Mouse (Mus musculus): Measurements from ENCODE around the gene Dctn2. TPM values are rescaled to one million over a fixed set of nuclear protein-coding genes. Genes with fewer than 3 reads are reported as not detected.

The Dctn2 gene
- polyA plus RNA-seq, 1 experiment from 2014 or later, result 110 TPM

DNA sequence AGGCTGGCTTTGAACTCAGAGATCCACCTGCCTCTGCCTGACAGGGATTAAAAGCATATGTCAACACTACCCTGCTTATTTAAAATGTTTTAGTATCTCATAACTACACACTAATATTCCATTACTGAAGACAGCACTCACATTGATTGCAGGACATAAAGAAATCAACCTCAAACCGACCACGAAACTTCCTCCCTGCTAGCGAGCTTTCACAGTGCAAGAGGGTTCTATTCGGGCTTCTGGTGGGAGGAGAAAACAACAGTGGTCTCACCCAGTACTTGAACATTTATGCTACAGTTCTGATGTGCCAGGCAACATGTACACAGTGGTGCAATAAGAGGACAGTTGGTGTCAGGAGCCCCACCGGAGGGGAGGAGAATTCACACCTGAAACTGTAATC, 15.4 kb upstream of the Dctn2 start:
- H3K79me2 ChIP-seq (ENCODE audit: inconsistent target), result no peaks in the 10 kb centered on the region
- no peak overlapping the region for H3K4me3 ChIP-seq (ENCODE audit: inconsistent target)
- no peaks in the 10 kb centered on the region for H3K36me3 ChIP-seq (ENCODE audit: inconsistent target)
- no peak overlapping the region for H3K27ac ChIP-seq
- WGBS (ENCODE audit: missing documents), result 30% methylated on average over 5 of the region's 5 CpGs

GRCm38 (mm10) chr10:127255625-127256345, 10.4 kb upstream of the Dctn2 start:
- no peak overlapping the region for H3K27ac ChIP-seq
- no peaks in the 10 kb centered on the region for H3K36me3 ChIP-seq (ENCODE audit: inconsistent target)
- no peaks in the 10 kb centered on the region for H3K79me2 ChIP-seq (ENCODE audit: inconsistent target)
- H3K4me3 ChIP-seq (ENCODE audit: inconsistent target), result no peak overlapping the region
- 52% methylated on average over 10 of the region's 14 CpGs for WGBS (ENCODE audit: missing documents)

DNA sequence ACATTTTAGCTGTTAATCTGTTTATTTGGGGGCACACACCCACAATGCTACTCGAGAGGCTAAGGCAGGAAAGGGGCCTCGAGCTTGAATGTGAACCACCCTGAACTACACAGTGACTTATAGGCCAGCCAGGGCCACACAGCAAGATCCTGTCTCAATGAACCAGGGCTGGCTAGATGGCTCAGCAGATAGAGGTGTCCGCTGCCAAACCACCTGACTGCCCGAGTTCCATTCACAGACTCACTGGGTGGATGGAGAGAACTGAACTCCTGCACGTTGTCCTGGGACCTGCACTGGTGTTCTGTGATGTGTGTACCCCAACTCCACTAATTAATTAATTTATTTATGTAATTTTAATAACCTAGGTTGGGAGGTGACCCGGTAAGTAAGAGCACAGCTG, 8.4 kb upstream of the Dctn2 start:
- H3K27ac ChIP-seq, result no peak overlapping the region
- no peaks in the 10 kb centered on the region for H3K36me3 ChIP-seq (ENCODE audit: inconsistent target)
- no peaks in the 10 kb centered on the region for H3K79me2 ChIP-seq (ENCODE audit: inconsistent target)
- no peak overlapping the region for H3K4me3 ChIP-seq (ENCODE audit: inconsistent target)
- 77% methylated on average over 6 of the region's 6 CpGs for WGBS (ENCODE audit: missing documents)

DNA sequence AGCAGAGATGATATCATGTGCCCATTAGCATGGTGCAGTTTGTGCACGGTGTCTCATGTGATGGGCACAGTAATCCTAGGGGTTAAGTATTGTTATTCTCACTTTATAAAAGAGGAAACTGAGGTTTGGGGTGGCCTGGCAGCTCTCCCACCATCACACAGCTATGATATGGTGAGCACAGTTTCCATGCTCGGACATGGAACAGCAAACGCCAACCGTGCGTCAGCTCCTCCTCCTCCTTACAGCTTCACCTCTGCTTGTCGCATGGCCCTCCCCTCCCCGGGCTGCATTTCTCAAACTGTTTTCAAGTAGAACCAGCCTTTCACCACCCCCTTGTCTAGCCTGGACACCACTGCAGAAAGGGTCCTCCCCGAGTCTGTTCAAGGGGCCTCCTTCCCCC, 7.7 kb upstream of the Dctn2 start:
- H3K27ac ChIP-seq, result no peak overlapping the region
- no peak overlapping the region for H3K4me3 ChIP-seq (ENCODE audit: inconsistent target)
- H3K79me2 ChIP-seq (ENCODE audit: inconsistent target), result no peaks in the 10 kb centered on the region
- H3K36me3 ChIP-seq (ENCODE audit: inconsistent target), result no peaks in the 10 kb centered on the region
- WGBS (ENCODE audit: missing documents), result 7% methylated on average over 8 of the region's 8 CpGs

DNA sequence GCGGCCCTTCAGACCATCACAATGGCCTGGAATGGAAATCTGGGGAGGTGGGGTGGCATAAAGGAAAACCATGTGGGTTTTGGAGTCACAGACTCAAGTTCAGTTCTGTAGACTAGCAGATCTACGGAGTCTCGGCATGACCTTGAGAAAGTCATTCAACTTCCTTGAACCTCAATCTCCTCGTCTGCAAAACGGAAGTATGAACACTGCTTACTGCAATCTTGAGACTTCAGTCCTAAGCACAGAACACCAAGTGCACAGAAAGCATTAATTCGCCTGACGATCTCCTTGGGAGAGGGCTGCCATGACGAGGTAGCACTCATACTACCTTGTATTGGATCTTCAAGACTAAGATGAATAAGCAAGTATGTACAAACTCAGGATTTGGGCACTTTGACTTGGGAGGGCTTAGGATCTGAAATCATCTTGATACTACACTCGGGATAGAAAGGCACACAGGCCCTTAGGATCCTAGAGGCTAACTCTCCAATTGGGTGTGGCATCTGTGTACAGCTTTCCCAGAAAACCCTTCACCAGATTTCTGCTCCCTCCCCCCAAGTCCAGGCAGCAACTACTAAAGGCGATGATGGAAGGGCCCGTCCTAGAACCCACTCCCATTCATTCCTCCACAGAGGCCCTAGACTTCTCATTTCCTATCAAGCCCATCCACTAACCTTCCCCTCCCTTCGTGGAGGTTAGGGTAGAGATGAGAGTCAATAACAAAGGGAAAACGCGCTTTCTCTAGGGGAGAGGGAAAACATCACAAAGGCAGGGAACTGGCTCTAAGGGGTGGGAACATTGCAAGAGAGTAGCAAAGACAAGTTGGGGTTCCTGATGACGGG, 4.2 kb upstream of the Dctn2 start:
- WGBS (ENCODE audit: missing documents), result 77% methylated on average over 15 of the region's 15 CpGs
- Histone ChIP-seq H3K4me3 (ENCODE audit: inconsistent target) (no peak overlapping the region), H3K27ac (no peak overlapping the region), H3K79me2 (ENCODE audit: inconsistent target) (peaks cover 5% of the 10 kb centered on the region), H3K36me3 (ENCODE audit: inconsistent target) (no peaks in the 10 kb centered on the region)

- H3K79me2 ChIP-seq (ENCODE audit: inconsistent target), result peaks cover 13% of the 10 kb centered on the region
- peak within 1 kb of the TSS; percentile 15; the same call in 1 of the 2 replicates for H3K4me3 ChIP-seq (ENCODE audit: inconsistent target)
- WGBS (ENCODE audit: missing documents), result 7% methylated on average over 53 of the region's 53 CpGs
- H3K36me3 ChIP-seq (ENCODE audit: inconsistent target), result peaks cover under 1% of the 10 kb centered on the region; the same call in 1 of the 2 replicates
- no peak within 1 kb of the TSS for H3K27ac ChIP-seq
These were observed 3.4 kb upstream of the Dctn2 start, which contains the start of gene Kif5a for GRCm38 (mm10) chr10:127262548-127263398. Gene Kif5a (minus strand): TSS chr10:127263348.

- WGBS (ENCODE audit: missing documents), result 63% methylated on average over 2 of the region's 3 CpGs
- Histone ChIP-seq H3K4me3 (ENCODE audit: inconsistent target) (no peak overlapping the region), H3K36me3 (ENCODE audit: inconsistent target) (peaks cover 9% of the 10 kb centered on the region; the same call in 1 of the 2 replicates), H3K79me2 (ENCODE audit: inconsistent target) (peaks cover 22% of the 10 kb centered on the region), H3K27ac (no peak overlapping the region)
These were observed 2.5 kb upstream of the Dctn2 start for GRCm38 (mm10) chr10:127263631-127264030.

GRCm38 (mm10) chr10:127264336-127264735, 1.8 kb upstream of the Dctn2 start:
- H3K27ac ChIP-seq, result no peak overlapping the region
- WGBS (ENCODE audit: missing documents), result 78% methylated on average over 8 of the region's 8 CpGs

GRCm38 (mm10) chr10:127264971-127265370, 1.2 kb upstream of the Dctn2 start:
- Histone ChIP-seq H3K4me3 (ENCODE audit: inconsistent target) (no peak overlapping the region), H3K79me2 (ENCODE audit: inconsistent target) (peaks cover 35% of the 10 kb centered on the region), H3K27ac (no peak overlapping the region), H3K36me3 (ENCODE audit: inconsistent target) (peaks cover 22% of the 10 kb centered on the region)
- WGBS (ENCODE audit: missing documents), result 86% methylated on average over 4 of the region's 4 CpGs

More at GRCm38 (mm10) chr10:127264336-127264735, 1.8 kb upstream of the Dctn2 start:
- Histone ChIP-seq H3K4me3 (ENCODE audit: inconsistent target) (no peak overlapping the region), H3K36me3 (ENCODE audit: inconsistent target) (peaks cover 16% of the 10 kb centered on the region), H3K79me2 (ENCODE audit: inconsistent target) (peaks cover 29% of the 10 kb centered on the region)

DNA sequence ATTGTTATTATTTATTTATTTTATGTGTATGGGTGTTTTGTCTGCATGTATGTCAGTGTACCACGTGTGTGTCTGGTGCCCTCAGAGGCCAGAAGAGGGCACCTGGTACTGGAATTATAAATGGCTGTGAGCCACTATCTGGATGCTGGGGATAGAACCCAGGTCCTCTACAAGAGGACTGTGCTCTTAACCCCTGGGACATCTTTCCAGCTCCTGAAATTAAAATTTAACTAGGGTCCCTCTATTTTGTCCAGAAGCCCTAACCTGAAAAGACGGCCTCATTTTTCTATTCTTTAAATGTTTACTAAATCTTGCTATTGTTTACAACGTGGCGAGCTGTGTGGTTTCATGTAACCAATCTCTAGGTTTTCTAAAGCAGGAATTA, 449 bp upstream of the Dctn2 start:
- Histone ChIP-seq H3K79me2 (ENCODE audit: inconsistent target) (peaks cover 43% of the 10 kb centered on the region), H3K27ac (no peak overlapping the region), H3K4me3 (ENCODE audit: inconsistent target) (peak overlapping the region; percentile 87; the same call in 1 of the 2 replicates), H3K36me3 (ENCODE audit: inconsistent target) (peaks cover 29% of the 10 kb centered on the region)
- WGBS (ENCODE audit: missing documents), result 36% methylated on average over 4 of the region's 4 CpGs

DNA sequence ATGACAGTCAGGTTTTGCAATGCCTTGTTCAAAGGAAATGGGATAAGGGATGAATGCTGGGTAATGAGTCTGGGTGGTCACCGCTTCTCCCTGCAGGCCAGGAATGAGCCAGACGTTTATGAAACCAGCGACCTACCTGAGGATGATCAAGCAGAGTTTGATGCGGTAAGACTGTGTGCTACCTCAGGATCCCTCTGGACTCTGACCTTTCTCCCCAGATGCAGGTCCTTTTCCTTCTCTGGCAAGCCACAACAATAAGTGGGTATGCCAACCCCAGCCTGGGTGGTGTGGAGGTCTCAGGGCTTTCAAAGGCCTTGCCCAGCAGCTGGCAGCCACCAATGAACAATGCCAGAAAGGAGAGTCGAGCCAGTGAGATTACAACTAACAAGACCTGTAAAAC, 1.1 kb downstream of the Dctn2 start:
- 88% methylated on average over 5 of the region's 5 CpGs for WGBS (ENCODE audit: missing documents)
- peak overlapping the region; percentile 87 for H3K4me3 ChIP-seq (ENCODE audit: inconsistent target)
- no peak overlapping the region; the same call in 1 of the 2 replicates for H3K27ac ChIP-seq

DNA sequence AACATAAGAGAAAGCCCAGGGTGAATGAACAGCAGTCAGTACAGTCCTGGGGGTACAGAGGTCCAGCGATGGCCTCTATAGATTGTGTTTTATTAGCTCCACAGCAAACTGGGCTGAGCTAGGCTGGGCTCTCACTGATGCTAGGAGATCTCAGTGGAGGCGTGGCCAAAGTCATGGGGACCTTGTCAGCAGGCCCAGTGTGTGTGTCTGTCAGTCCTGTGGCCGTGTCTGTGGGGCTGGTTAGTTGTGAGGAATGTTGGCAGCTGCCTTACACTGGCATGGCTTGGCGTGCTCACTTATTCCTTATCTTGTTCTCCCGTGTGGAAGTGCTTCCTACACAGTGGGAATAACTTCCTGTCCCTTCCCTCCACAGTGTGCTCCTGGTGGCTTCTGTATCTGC, 2.2 kb downstream of the Dctn2 start:
- Histone ChIP-seq H3K4me3 (ENCODE audit: inconsistent target) (no peak overlapping the region), H3K36me3 (ENCODE audit: inconsistent target) (peaks cover 54% of the 10 kb centered on the region), H3K79me2 (ENCODE audit: inconsistent target) (peaks cover 55% of the 10 kb centered on the region), H3K27ac (no peak overlapping the region)
- 98% methylated on average over 5 of the region's 5 CpGs for WGBS (ENCODE audit: missing documents)

More for the DNA sequence above, 1.1 kb downstream of the Dctn2 start:
- Histone ChIP-seq H3K36me3 (ENCODE audit: inconsistent target) (peaks cover 43% of the 10 kb centered on the region), H3K79me2 (ENCODE audit: inconsistent target) (peaks cover 55% of the 10 kb centered on the region)

DNA sequence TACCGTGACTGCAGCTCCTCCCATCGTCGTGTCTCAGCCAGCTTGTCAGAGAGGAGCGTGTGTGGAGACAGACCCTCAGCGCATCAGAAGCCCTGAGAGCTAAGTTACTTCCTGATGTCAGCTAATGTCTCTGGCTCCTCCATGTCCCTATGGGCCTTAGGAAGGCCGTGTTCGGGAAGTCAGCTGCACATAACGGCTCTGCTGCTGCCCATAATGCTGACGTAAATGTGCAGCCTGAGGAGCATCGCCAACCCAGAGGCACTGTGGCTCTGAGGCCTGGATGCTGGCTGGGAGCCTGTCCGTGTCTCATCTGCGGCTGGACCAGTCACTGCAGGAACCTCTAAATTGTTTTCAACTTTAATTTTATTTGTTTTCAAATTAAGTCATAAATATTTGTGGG, 2.9 kb downstream of the Dctn2 start:
- Histone ChIP-seq H3K27ac (no peak overlapping the region), H3K4me3 (ENCODE audit: inconsistent target) (no peak overlapping the region), H3K36me3 (ENCODE audit: inconsistent target) (peaks cover 60% of the 10 kb centered on the region), H3K79me2 (ENCODE audit: inconsistent target) (peaks cover 55% of the 10 kb centered on the region)
- 92% methylated on average over 12 of the region's 12 CpGs for WGBS (ENCODE audit: missing documents)

DNA sequence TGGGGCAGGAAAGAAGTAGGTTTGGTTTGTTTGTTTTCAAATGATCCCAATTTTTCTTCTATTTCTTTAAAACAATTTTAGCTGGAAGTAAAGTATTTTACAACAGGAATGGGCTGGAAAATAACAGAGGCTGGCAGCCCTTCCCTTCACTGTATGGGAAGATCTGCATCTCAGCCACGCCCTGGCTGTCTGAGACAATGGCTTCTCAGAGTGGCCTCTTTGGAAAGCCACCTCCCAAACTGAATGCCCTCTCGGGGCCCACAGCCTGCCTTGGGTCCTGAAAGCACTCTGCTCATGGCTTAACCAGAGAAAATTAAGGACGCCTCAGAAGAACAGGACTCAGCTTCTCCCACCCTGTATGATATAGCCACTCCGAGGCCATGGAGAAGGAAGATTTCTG, 3.7 kb downstream of the Dctn2 start:
- peaks cover 69% of the 10 kb centered on the region for H3K36me3 ChIP-seq (ENCODE audit: inconsistent target)
- no peak overlapping the region for H3K27ac ChIP-seq
- no peak overlapping the region for H3K4me3 ChIP-seq (ENCODE audit: inconsistent target)
- peaks cover 55% of the 10 kb centered on the region for H3K79me2 ChIP-seq (ENCODE audit: inconsistent target)
- 85% methylated on average over 3 of the region's 4 CpGs for WGBS (ENCODE audit: missing documents)

All from macrophage (primary cell).